Mouse (Mus musculus) heart, adult 2 months (tissue): Measurements from ENCODE around the gene Cfap221.

ENCODE experiments used
- CTCF ChIP-seq: fragments of 200-600 bp; IDR thresholded peaks from 2 replicates; pipeline ENCODE4 v1.8.1; 2022; ENCODE audit warnings: antibody characterized with exemption, mild to moderate bottlenecking, moderate library complexity
- EP300 ChIP-seq: fragments of 200-500 bp; IDR thresholded peaks from 2 replicates; pipeline ENCODE4 v1.6.1; 2011; ENCODE audit warnings: low read depth, low read length, control low read depth; ENCODE audit not compliant: insufficient read depth
- POLR2A ChIP-seq: fragments of 200-500 bp; IDR thresholded peaks from 2 replicates; pipeline ENCODE4 v1.6.1; 2011; ENCODE audit warnings: mild to moderate bottlenecking, low read depth, low read length, control low read depth; ENCODE audit not compliant: insufficient read depth

DNA sequence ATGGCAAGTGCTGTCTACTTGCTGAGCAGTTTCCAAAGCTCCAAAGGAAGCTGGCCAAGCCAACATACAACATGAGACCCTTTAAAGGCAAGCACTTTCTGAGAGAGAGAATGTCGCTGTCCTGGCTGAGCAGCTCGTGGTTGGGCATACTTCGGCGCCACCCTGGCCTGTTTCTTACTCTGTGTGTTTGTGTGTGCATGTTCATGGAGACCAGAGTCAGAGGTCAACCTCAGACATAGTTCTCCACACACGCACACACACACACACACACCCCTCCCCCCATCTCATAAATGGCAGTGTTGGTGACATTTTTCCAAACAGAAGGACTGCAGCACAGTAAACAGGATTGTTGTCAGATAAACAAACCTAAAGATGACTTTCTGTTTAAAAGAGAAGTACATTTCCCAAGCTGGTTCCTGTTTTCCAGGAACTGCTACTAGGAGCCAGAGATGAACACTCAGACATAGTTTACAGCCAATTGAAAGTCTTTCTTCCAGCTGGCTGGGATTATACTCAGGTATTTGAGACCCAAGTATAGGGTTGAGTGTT lies 80.1 kb downstream of the Cfap221 start:
- TF ChIP-seq CTCF (no peak), EP300 (no peak), POLR2A (no peak)
